Mouse (Mus musculus): ENCODE data around the gene Erc1. TPM values are rescaled to one million over a fixed set of nuclear protein-coding genes. Genes with fewer than 3 reads are reported as not detected.
A peak's percentile ranks its signal among the peaks of the same experiment; 100 is the strongest.

The Erc1 gene
- total and polyA plus RNA-seq, 2 experiments from 2014 or later = 43.3 to 83.3 TPM

GRCm38 (mm10) chr6:119686470-119686869 is 161.5 kb downstream of the Erc1 start:
- no peak overlapping the region for H3K4me3 ChIP-seq (ENCODE audit: low read depth, low read length)
- DNase-seq = no peak
- no peaks in the 10 kb centered on the region for H3K4me1 ChIP-seq (ENCODE audit: insufficient read depth)
- H3K27me3 ChIP-seq (ENCODE audit: insufficient read depth, low read length) = no peaks in the 10 kb centered on the region
- peaks cover 6% of the 10 kb centered on the region; the same call in 1 of the 2 replicates for H3K36me3 ChIP-seq (ENCODE audit: insufficient read depth)
- no peaks in the 10 kb centered on the region for H3K9me3 ChIP-seq (ENCODE audit: low read length)
- no peak overlapping the region for H3K4me2 ChIP-seq (ENCODE audit: low read depth)
- H3K9ac ChIP-seq = no peak overlapping the region
- no peak for TF ChIP-seq CTCF (IDR thresholded peaks at IDR 0.05; ENCODE audit: low read depth)
- no peak overlapping the region for H3K27ac ChIP-seq (ENCODE audit: low read depth, low read length)
- no peak for ATAC-seq

DNA sequence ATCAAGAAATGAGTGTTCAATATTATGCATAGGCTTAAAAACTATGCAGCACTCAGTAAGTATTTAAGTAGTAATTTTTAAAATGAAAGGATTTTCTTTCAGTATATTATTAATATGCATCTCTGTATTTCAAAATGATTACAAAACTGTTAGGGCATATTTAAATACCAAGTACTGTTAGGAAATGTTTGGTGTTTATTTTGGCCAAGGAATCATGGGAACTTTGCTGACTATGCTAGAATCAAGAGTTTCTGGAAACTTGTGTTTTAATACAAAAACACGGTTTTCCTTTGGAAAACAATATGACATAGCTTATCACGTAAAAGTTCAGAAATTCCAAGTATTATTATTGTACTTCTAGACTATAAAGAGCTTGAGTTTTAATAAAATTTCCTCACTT is 167.2 kb downstream of the Erc1 start:
- Histone ChIP-seq H3K9ac (no peak overlapping the region), H3K27ac (ENCODE audit: low read depth, low read length) (no peak overlapping the region), H3K27me3 (ENCODE audit: insufficient read depth, low read length) (no peaks in the 10 kb centered on the region), H3K4me2 (ENCODE audit: low read depth) (no peak overlapping the region), H3K9me3 (ENCODE audit: low read length) (no peaks in the 10 kb centered on the region), H3K36me3 (ENCODE audit: insufficient read depth) (peaks cover 3% of the 10 kb centered on the region; the same call in 1 of the 2 replicates), H3K4me3 (ENCODE audit: low read depth, low read length) (no peak overlapping the region), H3K4me1 (ENCODE audit: insufficient read depth) (no peaks in the 10 kb centered on the region)
- DNase-seq (no peak), ATAC-seq (no peak)
- WGBS = 90% methylated on average over 2 of the region's 2 CpGs
- no peak for TF ChIP-seq CTCF (IDR thresholded peaks at IDR 0.05; ENCODE audit: low read depth)

DNA sequence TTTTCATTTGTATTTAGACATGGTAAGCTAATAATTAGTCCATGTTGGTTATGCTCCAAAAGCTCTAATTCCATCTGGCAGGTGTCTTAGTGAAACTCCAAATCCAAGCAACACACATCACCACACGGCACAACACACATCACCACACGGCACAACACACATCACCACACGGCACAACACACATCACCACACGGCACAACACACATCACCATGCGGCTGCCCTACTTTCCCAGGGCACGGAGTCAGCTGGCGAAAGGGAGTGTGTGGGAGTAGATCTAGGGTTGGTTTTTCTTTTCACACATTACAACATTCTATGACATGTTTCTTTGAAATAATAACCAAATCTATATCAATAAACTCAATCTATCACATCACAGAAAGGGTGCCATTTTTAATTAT is 173.2 kb downstream of the Erc1 start:
- ATAC-seq = peak; percentile 20; the same call in 1 of the 2 replicates
- Histone ChIP-seq H3K9ac (no peak overlapping the region), H3K9me3 (ENCODE audit: low read length) (no peaks in the 10 kb centered on the region), H3K36me3 (ENCODE audit: insufficient read depth) (no peaks in the 10 kb centered on the region), H3K4me2 (ENCODE audit: low read depth) (no peak overlapping the region), H3K27ac (ENCODE audit: low read depth, low read length) (no peak overlapping the region), H3K4me3 (ENCODE audit: low read depth, low read length) (no peak overlapping the region), H3K4me1 (ENCODE audit: insufficient read depth) (no peaks in the 10 kb centered on the region), H3K27me3 (ENCODE audit: insufficient read depth, low read length) (no peaks in the 10 kb centered on the region)
- DNase-seq = no peak
- no peak for TF ChIP-seq CTCF (IDR thresholded peaks at IDR 0.05; ENCODE audit: low read depth)
- WGBS = 47% methylated on average over 7 of the region's 7 CpGs

- 29% methylated on average over 5 of the region's 5 CpGs for WGBS
- no peaks in the 10 kb centered on the region for H3K36me3 ChIP-seq (ENCODE audit: insufficient read depth)
- DNase-seq (peak; percentile 7), ATAC-seq (peak; percentile 73)
- H3K9ac ChIP-seq = no peak overlapping the region
- no peak overlapping the region for H3K4me3 ChIP-seq (ENCODE audit: low read depth, low read length)
- no peak overlapping the region for H3K27ac ChIP-seq (ENCODE audit: low read depth, low read length)
- no peak overlapping the region for H3K4me2 ChIP-seq (ENCODE audit: low read depth)
- no peaks in the 10 kb centered on the region for H3K4me1 ChIP-seq (ENCODE audit: insufficient read depth)
- TF ChIP-seq CTCF (IDR thresholded peaks at IDR 0.05; ENCODE audit: low read depth) = no peak
- H3K9me3 ChIP-seq (ENCODE audit: low read length) = no peaks in the 10 kb centered on the region
- H3K27me3 ChIP-seq (ENCODE audit: insufficient read depth, low read length) = no peaks in the 10 kb centered on the region
Measured at GRCm38 (mm10) chr6:119674201-119674810, 173.7 kb downstream of the Erc1 start.

DNA sequence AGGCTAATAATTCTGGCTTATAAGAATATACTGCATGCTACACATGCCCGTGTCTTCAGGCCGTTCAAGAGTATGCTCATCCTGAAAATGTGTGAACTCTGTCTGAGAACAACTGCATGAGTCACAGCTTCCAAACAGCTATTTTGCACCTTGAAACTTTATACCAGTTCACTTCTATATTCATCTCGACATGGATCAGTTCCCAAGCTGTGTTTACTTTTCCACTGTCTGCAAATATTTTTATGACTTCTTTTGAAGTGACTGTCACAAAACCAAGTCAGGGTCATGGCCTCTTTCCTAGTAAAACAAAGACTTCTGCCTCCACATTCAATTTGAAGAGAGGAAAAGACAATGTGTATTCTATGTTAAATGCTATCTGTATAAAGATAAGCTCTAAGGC is 178.2 kb downstream of the Erc1 start:
- Histone ChIP-seq H3K4me1 (ENCODE audit: insufficient read depth) (no peaks in the 10 kb centered on the region), H3K4me2 (ENCODE audit: low read depth) (no peak overlapping the region), H3K27me3 (ENCODE audit: insufficient read depth, low read length) (no peaks in the 10 kb centered on the region), H3K4me3 (ENCODE audit: low read depth, low read length) (no peak overlapping the region), H3K9ac (no peak overlapping the region), H3K27ac (ENCODE audit: low read depth, low read length) (no peak overlapping the region), H3K9me3 (ENCODE audit: low read length) (no peaks in the 10 kb centered on the region), H3K36me3 (ENCODE audit: insufficient read depth) (no peaks in the 10 kb centered on the region)
- ATAC-seq (no peak), DNase-seq (no peak)
- 80% methylated on average over 3 of the region's 3 CpGs for WGBS
- no peak for TF ChIP-seq CTCF (IDR thresholded peaks at IDR 0.05; ENCODE audit: low read depth)

- no peaks in the 10 kb centered on the region for H3K27me3 ChIP-seq (ENCODE audit: insufficient read depth, low read length)
- H3K9ac ChIP-seq = no peak overlapping the region
- no peak for TF ChIP-seq CTCF (IDR thresholded peaks at IDR 0.05; ENCODE audit: low read depth)
Measured at GRCm38 (mm10) chr6:119662936-119663335, 185.0 kb downstream of the Erc1 start.

GRCm38 (mm10) chr6:119661081-119661493 is 186.9 kb downstream of the Erc1 start:
- TF ChIP-seq CTCF (IDR thresholded peaks at IDR 0.05; ENCODE audit: low read depth) = no peak
- no peak overlapping the region for H3K4me3 ChIP-seq (ENCODE audit: low read depth, low read length)
- DNase-seq (peak; percentile 26), ATAC-seq (peak; percentile 78)
- no peaks in the 10 kb centered on the region for H3K4me1 ChIP-seq (ENCODE audit: insufficient read depth)
- H3K36me3 ChIP-seq (ENCODE audit: insufficient read depth) = no peaks in the 10 kb centered on the region
- WGBS = 27% methylated on average over 3 of the region's 3 CpGs
- H3K27me3 ChIP-seq (ENCODE audit: insufficient read depth, low read length) = no peaks in the 10 kb centered on the region
- H3K27ac ChIP-seq (ENCODE audit: low read depth, low read length) = no peak overlapping the region
- no peak overlapping the region for H3K9ac ChIP-seq
- no peaks in the 10 kb centered on the region for H3K9me3 ChIP-seq (ENCODE audit: low read length)
- no peak overlapping the region for H3K4me2 ChIP-seq (ENCODE audit: low read depth)

More at GRCm38 (mm10) chr6:119662936-119663335, 185.0 kb downstream of the Erc1 start:
- ATAC-seq (no peak), DNase-seq (no peak)
- no peaks in the 10 kb centered on the region for H3K9me3 ChIP-seq (ENCODE audit: low read length)
- H3K4me3 ChIP-seq (ENCODE audit: low read depth, low read length) = no peak overlapping the region
- H3K27ac ChIP-seq (ENCODE audit: low read depth, low read length) = no peak overlapping the region
- no peak overlapping the region for H3K4me2 ChIP-seq (ENCODE audit: low read depth)
- no peaks in the 10 kb centered on the region for H3K36me3 ChIP-seq (ENCODE audit: insufficient read depth)
- 77% methylated on average over 2 of the region's 2 CpGs for WGBS
- no peaks in the 10 kb centered on the region for H3K4me1 ChIP-seq (ENCODE audit: insufficient read depth)

Data from forebrain, postnatal 0 days (tissue).